Comparison of ENCODE assay signal across 11 mouse cellular contexts in genomic region chr2:158376798-158377197, GRCm38 (mm10). TPM values are rescaled to one million over a fixed set of nuclear protein-coding genes. Genes with fewer than 3 reads are reported as not detected.
DNase-seq lines count a peak whose midpoint lies in the region; ATAC-seq and TF ChIP-seq lines count a peak whose summit lies in the region.
"Had no signal": no experiment of that assay in that cellular context is flagged by ENCODE, and none has a peak within 500 bp of the region (broad histone marks: within the 10 kb centered on the region; RNA-seq: fewer than 3 reads in every experiment).

No protein-coding gene starts in this region.

- peak overlapping the region; percentile 83 for H3K4me3 ChIP-seq in E14TG2a.4 (replicated peaks; ENCODE audit: low read length)
- H3K4me3 ChIP-seq in forebrain, embryonic 15.5 days = peak overlapping the region; percentile 37
- peak overlapping the region; percentile 49 for H3K4me3 ChIP-seq in midbrain, embryonic 13.5 days (replicated peaks)
- H3K4me3 ChIP-seq: heart, embryonic 12.5 days had no signal

- H3K4me2 ChIP-seq in forebrain, embryonic 15.5 days (replicated peaks) = peak overlapping the region; percentile 37
- peak overlapping the region; percentile 57 for H3K4me2 ChIP-seq in midbrain, embryonic 13.5 days (replicated peaks)
- H3K4me2 ChIP-seq: heart, embryonic 12.5 days had no signal

- no peaks in the 10 kb centered on the region for H3K9me3 ChIP-seq in E14TG2a.4 (ENCODE audit: low read length)
- no peaks in the 10 kb centered on the region for H3K9me3 ChIP-seq in forebrain, embryonic 15.5 days
- no peaks in the 10 kb centered on the region for H3K9me3 ChIP-seq in midbrain, embryonic 13.5 days
- H3K9me3 ChIP-seq: heart, embryonic 12.5 days; limb, embryonic 13.5 days had no signal

- peaks cover 36% of the 10 kb centered on the region for H3K27me3 ChIP-seq in E14TG2a.4 (ENCODE audit: insufficient read depth, low read length)
- peaks cover 18% of the 10 kb centered on the region for H3K27me3 ChIP-seq in forebrain, embryonic 15.5 days
- peaks cover 18% of the 10 kb centered on the region for H3K27me3 ChIP-seq in midbrain, embryonic 13.5 days

- 64% methylated on average over 7 of the region's 7 CpGs for WGBS in forebrain, embryonic 15.5 days
- 76% methylated on average over 7 of the region's 7 CpGs for WGBS in midbrain, embryonic 13.5 days

- no peak overlapping the region for H3K27ac ChIP-seq in forebrain, embryonic 15.5 days (replicated peaks)
- peak overlapping the region; percentile 75 for H3K27ac ChIP-seq in midbrain, embryonic 13.5 days
- H3K27ac ChIP-seq: limb, embryonic 13.5 days had no signal

- peak; percentile 65 for DNase-seq in cerebellum, adult 11-12 months
- no peak for DNase-seq in cerebellum, postnatal 14 days
- DNase-seq in testis, postnatal 10 days (ENCODE audit: low spot score) = no peak
- no peak for DNase-seq in urinary bladder, postnatal 14 days (ENCODE audit: low spot score)
- no peak for DNase-seq in lung, postnatal 25 days (ENCODE audit: low spot score)
- DNase-seq: lung, postnatal 4 days had no signal

- peaks cover 46% of the 10 kb centered on the region for H3K4me1 ChIP-seq in E14TG2a.4 (replicated peaks; ENCODE audit: low read depth, low read length)
- H3K4me1 ChIP-seq in forebrain, embryonic 15.5 days = peaks cover 4% of the 10 kb centered on the region; the same call in 1 of the 2 replicates
- peaks cover 17% of the 10 kb centered on the region for H3K4me1 ChIP-seq in midbrain, embryonic 13.5 days (replicated peaks)

- peak overlapping the region; percentile 48 for H3K9ac ChIP-seq in forebrain, embryonic 15.5 days (replicated peaks)
- H3K9ac ChIP-seq in midbrain, embryonic 13.5 days (replicated peaks) = peak overlapping the region; percentile 62
- H3K9ac ChIP-seq: heart, embryonic 12.5 days; limb, embryonic 13.5 days had no signal

- no peak for TF ChIP-seq CTCF in E14TG2a.4 (conservative IDR thresholded peaks at IDR 0.05; ENCODE audit: low read length)

- peaks cover 23% of the 10 kb centered on the region for H3K36me3 ChIP-seq in E14TG2a.4 (ENCODE audit: insufficient read depth, low read length)
- no peaks in the 10 kb centered on the region for H3K36me3 ChIP-seq in forebrain, embryonic 15.5 days
- no peaks in the 10 kb centered on the region; the same call in 1 of the 2 replicates for H3K36me3 ChIP-seq in midbrain, embryonic 13.5 days
- H3K36me3 ChIP-seq: heart, embryonic 12.5 days; limb, embryonic 13.5 days had no signal

- ATAC-seq in forebrain, embryonic 15.5 days (replicated peaks) = no peak
- no peak for ATAC-seq in midbrain, embryonic 13.5 days

RNA-seq across cellular contexts. Expression of gene Snhg11, which starts 1.4 kb away (rescaled TPM):
- 108 and 109 TPM in 2 replicates for polyA plus RNA-seq in forebrain, embryonic 15.5 days (2015; fragmentation: Nextera tagmentation; extraction: Ambion mirVana)
- 241 and 271 TPM in 2 replicates for polyA plus RNA-seq in midbrain, embryonic 13.5 days (2015; fragmentation: Nextera tagmentation; extraction: Ambion mirVana)

RNA-seq across cellular contexts. Expression of gene Ralgapb, which starts 32.9 kb away (rescaled TPM):
- polyA plus RNA-seq in forebrain, embryonic 15.5 days (2015; fragmentation: Nextera tagmentation; extraction: Ambion mirVana) = 23.8 and 27.7 TPM in 2 replicates
- 21.4 and 23.0 TPM in 2 replicates for polyA plus RNA-seq in midbrain, embryonic 13.5 days (2015; fragmentation: Nextera tagmentation; extraction: Ambion mirVana)
